Mouse (Mus musculus) forebrain, embryonic 10.5 days (tissue): ENCODE data around the gene Ceacam18. TPM values are rescaled to one million over a fixed set of nuclear protein-coding genes. Genes with fewer than 3 reads are reported as not detected.

Source experiments
- DNase-seq: peaks from one replicate; pipeline ENCODE4 v3.0.0-alpha.2; 2017; ENCODE audit warnings: low spot score; ENCODE audit errors: extremely low spot score
- H3K27ac ChIP-seq: fragments of 300-500 bp; sonication (generic); 2 replicates; pipeline ENCODE4 v1.5.1; 2016; ENCODE audit warnings: mild to moderate bottlenecking
- H3K27me3 ChIP-seq: fragments of 300-500 bp; sonication (generic); 2 replicates; pipeline ENCODE4 v1.6.1; 2016; ENCODE audit warnings: mild to moderate bottlenecking; ENCODE audit not compliant: poor library complexity, severe bottlenecking
- H3K36me3 ChIP-seq: fragments of 300-500 bp; sonication (generic); replicated peaks from 2 replicates; pipeline ENCODE4 v1.6.1; 2016; ENCODE audit warnings: mild to moderate bottlenecking, moderate library complexity
- H3K4me1 ChIP-seq: fragments of 300-500 bp; sonication (generic); 2 replicates; pipeline ENCODE4 v1.6.1; 2016
- H3K4me3 ChIP-seq: fragments of 300-500 bp; sonication (generic); 2 replicates; pipeline ENCODE4 v1.5.1; 2016; ENCODE audit warnings: mild to moderate bottlenecking, moderate library complexity
- H3K9me3 ChIP-seq: fragments of 300-500 bp; sonication (generic); 2 replicates; pipeline ENCODE4 v1.6.1; 2016; ENCODE audit warnings: mild to moderate bottlenecking, moderate library complexity
- WGBS: fragments of 180-500 bp; shearing (Covaris S2); methylation state at CpG from one replicate; pipeline ENCODE4 v1.1.7; 2016; 5-methylcytosine and 5-hydroxymethylcytosine counted together
- polyA plus RNA-seq: library from polyadenylated mRNA; unstranded; fragments of >200 nt; fragmentation: Nextera tagmentation; extraction: Ambion mirVana; gene quantifications from 2 replicates; pipeline ENCODE4 v1.2.1, GENCODE M21; 2016

The Ceacam18 gene
- polyA plus RNA-seq = not detected in 2 replicates

DNA sequence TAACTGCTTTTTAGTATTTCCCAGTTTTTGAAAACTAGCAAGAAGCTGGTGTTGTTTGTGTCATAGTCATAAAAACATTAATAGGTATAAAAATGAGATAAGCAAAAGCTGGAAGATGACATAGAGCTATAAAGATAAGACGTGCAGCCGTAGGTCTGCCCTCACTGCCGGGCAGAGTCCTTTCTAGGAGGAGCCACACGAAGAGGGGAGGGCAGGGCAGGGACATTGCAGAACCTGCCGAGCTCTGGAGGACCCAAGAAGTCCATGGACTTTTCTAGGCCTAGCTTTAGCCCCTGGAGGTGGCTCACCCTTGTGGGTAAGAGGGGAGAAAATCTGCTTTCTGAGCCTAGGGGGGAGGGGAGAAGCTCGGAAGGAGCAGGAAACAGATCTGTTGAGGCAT, at the start of gene Ceacam18:
TSS of gene Ceacam18 (plus strand) at position 208 of the 400 bp plus-strand sequence.
- H3K4me1 ChIP-seq = no peaks in the 10 kb centered on the region
- WGBS = 82% methylated on average over 6 of the region's 6 CpGs
- H3K4me3 ChIP-seq = no peak within 1 kb of the TSS
- H3K36me3 ChIP-seq = no peaks in the 10 kb centered on the region
- H3K27ac ChIP-seq = no peak within 1 kb of the TSS
- DNase-seq = no peak
- no peaks in the 10 kb centered on the region for H3K9me3 ChIP-seq
- H3K27me3 ChIP-seq = no peaks in the 10 kb centered on the region

DNA sequence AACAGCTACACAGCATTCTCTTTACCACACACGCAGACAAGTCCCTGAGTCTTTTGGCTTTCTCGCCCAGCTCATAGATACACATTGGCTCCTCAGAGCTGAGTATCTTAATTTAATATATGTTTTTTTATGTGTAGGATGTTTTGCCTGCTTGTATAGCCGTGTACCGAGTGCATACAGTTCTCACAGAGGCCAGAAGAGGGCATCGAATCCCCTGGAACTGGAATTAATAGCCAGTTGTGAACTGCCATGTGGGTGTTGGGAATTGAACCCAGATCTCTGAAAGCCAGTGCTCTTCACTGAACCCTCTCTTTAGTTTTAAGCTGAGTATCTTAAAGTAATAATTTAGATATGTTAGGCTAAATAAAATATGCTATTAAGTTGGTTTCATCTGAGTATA, 49.7 kb upstream of the Ceacam18 start:
- Histone ChIP-seq H3K27ac (no peak overlapping the region), H3K36me3 (peaks cover 67% of the 10 kb centered on the region), H3K9me3 (no peaks in the 10 kb centered on the region), H3K4me1 (peaks cover 18% of the 10 kb centered on the region), H3K27me3 (no peaks in the 10 kb centered on the region), H3K4me3 (no peak overlapping the region)
- DNase-seq = no peak
- WGBS = 91% methylated on average over 5 of the region's 5 CpGs

DNA sequence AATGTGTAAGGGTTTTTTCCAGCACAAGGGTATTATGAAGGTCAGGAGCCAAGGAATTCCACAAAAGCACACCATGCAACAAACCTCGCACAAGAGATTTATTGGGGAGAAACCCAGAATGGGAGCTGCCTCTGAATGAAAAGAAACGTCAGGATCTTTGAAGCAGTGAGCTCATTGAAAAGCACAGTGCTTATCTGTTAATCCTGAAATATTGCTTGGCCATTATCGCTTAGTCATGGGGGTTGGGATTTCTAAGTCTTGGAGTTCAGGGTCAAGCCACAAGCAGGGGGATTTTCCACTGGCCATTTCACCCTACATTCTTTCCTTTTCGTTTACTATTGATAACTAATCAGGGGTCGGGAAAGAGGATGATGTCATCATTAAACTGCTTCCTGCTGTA, 32.6 kb upstream of the Ceacam18 start:
- WGBS = 35% methylated on average over 5 of the region's 5 CpGs

DNA sequence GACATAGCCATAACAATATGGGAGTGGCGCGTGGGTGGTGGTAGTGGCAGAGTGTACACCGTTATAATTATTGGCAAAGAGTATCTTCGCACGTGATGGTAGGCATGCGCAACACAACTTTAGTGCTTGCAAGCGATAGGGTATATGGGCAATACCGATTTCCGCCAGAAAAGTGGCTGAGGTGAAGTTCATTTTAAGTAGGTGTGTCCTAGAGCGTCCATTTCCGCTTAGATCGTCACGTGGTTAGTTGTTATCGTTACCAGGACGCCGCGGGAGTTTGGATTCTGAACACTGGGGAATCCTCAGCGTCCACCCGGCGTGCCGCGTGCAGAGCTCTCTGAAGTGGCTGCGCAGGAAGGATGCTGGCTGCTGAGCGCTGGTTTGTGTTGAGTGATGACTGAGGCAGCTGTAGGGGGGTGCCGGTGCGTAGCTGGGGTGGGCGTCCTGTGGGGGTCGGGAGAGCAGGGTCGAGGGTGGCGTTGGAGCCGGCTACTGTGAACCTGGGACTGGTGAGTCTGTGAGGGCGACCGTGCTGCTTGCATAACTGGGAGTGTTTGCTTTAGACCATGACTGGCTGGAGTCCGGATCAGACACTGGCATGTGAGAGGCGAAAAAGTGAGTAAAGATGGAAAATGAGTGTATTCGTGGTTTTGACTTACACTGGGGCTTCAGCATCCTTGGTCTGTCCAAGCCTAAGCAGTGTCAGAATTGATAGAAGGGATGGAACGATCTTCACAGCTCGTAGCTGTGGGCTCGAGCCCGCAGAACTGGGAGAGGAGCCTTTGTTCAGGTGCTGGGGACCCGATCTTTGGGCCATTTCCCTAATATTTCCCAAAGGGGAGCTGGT, 27.4 kb upstream of the Ceacam18 start, which contains the start of gene Zfp819:
TSS of gene Zfp819 (plus strand) at position 274 of the 847 bp plus-strand sequence.
- Histone ChIP-seq H3K36me3 (no peaks in the 10 kb centered on the region), H3K27me3 (no peaks in the 10 kb centered on the region), H3K4me1 (peaks cover 27% of the 10 kb centered on the region), H3K27ac (peak within 1 kb of the TSS; percentile 73), H3K9me3 (no peaks in the 10 kb centered on the region), H3K4me3 (peak within 1 kb of the TSS; percentile 66)
- 17% methylated on average over 41 of the region's 41 CpGs for WGBS
- DNase-seq = peak; percentile 75

More for the DNA sequence above, 32.6 kb upstream of the Ceacam18 start:
- H3K4me1 ChIP-seq = peaks cover 28% of the 10 kb centered on the region
- DNase-seq = no peak
- no peaks in the 10 kb centered on the region for H3K27me3 ChIP-seq
- no peak overlapping the region for H3K4me3 ChIP-seq
- H3K36me3 ChIP-seq = no peaks in the 10 kb centered on the region
- H3K27ac ChIP-seq = peak overlapping the region; percentile 54; the same call in 1 of the 2 replicates
- H3K9me3 ChIP-seq = no peaks in the 10 kb centered on the region

DNA sequence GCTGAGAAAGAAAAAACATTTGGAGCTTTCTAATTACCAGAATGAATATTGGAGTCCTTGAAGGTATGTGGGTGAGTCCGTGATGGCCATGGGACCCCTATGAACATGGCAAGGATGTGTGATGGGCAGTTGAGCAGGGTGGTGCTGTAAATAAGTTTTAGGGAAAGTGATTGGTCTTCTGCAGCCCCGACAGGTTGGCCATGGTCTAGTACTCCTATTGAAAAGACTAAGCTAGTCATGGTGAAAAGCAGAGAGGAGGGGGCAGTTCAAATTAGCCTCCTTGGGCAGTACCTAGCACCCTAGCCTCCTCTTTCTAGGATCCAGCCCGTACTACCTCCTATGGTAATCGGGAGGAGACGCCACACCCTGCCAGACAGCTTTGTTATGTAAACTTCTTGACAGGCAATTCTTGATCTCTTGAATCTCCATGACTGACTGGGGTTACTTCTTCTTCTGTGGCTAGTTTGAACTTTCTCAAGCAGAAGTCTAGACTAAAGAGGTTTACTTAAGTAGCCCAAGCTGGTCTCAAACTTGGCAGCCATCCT, 26.7 kb upstream of the Ceacam18 start:
- no peaks in the 10 kb centered on the region for H3K9me3 ChIP-seq
- no peak for DNase-seq
- H3K4me1 ChIP-seq = peaks cover 20% of the 10 kb centered on the region
- no peaks in the 10 kb centered on the region for H3K36me3 ChIP-seq
- H3K27me3 ChIP-seq = no peaks in the 10 kb centered on the region
- 59% methylated on average over 5 of the region's 5 CpGs for WGBS
- H3K4me3 ChIP-seq = peak overlapping the region; percentile 66
- H3K27ac ChIP-seq = no peak overlapping the region

DNA sequence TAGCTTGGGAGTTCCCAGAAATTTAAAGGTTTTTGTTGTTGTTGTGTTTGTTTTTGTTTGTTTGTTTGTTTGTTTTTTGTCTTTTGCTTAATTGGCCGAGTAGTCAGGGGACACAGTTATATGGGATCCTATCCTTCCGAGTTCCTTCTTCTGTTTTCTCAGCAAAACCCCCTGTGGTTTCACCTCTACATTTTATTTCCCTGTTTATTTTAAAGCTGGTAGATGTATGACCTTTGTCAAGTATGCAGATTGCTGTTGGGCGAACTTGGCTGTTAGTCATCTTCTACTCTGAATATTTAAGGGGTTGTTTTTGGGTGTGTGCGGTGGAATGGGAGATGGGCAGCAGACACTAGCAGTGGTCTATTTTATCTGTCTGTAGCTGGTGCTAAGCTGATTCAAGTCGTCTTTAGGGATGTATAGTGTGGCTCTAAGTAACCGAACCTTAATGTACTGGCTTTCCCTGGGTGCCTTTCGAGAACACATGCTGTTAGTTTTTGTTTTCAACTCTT, 26.1 kb upstream of the Ceacam18 start:
- WGBS = 83% methylated on average over 7 of the region's 7 CpGs
- no peak for DNase-seq

DNA sequence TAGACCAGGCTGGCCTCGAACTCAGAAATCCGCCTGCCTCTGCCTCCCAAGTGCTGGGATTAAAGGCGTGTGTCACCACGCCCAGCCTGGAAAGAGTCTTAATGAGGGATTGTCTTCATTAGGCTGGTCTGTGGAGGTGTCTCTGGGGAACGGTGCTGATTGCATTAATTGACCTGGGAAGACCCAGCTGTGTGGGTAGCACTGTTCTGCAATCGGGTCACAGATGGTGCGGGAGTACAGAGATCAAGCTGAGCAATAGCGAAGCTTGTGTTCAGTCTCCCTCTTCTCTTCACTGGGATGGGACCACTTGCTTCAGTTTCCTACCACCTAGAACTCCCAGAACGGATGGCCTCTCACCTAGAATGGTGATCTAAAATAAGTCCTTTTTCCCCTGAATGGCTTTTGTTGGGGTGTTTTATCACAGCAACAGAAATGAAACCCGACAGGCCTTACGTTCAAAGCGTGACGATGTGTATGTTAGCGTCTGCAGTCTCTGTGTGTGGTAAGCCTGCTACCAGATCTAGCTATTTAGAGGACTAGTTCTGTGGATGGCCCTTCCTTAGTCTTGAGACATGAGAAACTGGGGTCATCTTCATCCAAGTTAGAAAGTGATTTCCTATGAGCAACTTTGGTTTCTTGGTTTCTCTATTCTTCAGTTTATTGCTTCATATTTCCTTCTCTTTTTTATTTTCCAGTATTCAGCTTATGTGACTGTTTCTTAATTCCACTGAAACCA, 20.5 kb upstream of the Ceacam18 start:
- Histone ChIP-seq H3K36me3 (0 out of 2 replicates have a peak, but pooled peaks cover 6% of the 10 kb centered on the region), H3K4me1 (no peaks in the 10 kb centered on the region), H3K27me3 (no peaks in the 10 kb centered on the region), H3K27ac (no peak overlapping the region), H3K4me3 (no peak overlapping the region), H3K9me3 (no peaks in the 10 kb centered on the region)
- 93% methylated on average over 14 of the region's 14 CpGs for WGBS
- DNase-seq = no peak

More for the DNA sequence above, 26.1 kb upstream of the Ceacam18 start:
- no peak overlapping the region for H3K27ac ChIP-seq
- no peaks in the 10 kb centered on the region for H3K27me3 ChIP-seq
- H3K4me1 ChIP-seq = peaks cover 16% of the 10 kb centered on the region
- no peaks in the 10 kb centered on the region for H3K9me3 ChIP-seq
- no peak overlapping the region for H3K4me3 ChIP-seq
- no peaks in the 10 kb centered on the region for H3K36me3 ChIP-seq

DNA sequence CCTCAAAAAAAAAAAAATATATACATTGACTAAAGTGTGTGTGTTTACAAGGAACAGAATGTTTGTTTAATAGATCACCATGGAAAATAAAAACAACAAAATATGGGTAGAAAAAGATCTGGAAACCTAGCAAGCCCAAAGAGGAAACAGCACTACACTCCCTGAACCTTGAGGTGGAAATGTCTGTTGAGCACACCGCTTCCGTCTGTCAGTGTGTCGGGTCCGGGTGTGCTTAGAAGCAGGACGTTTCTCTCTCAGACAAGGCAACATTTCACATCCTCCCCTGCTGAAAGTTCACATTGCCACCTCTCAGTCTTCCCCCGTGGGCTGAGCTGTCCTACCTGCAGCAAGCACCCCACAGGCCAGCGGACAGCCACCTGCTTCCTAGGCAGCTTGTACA, 11.6 kb upstream of the Ceacam18 start:
- Histone ChIP-seq H3K4me3 (no peak overlapping the region), H3K9me3 (no peaks in the 10 kb centered on the region), H3K36me3 (no peaks in the 10 kb centered on the region), H3K27me3 (no peaks in the 10 kb centered on the region), H3K4me1 (peaks cover 6% of the 10 kb centered on the region), H3K27ac (no peak overlapping the region)
- WGBS = 80% methylated on average over 7 of the region's 7 CpGs
- DNase-seq = no peak

DNA sequence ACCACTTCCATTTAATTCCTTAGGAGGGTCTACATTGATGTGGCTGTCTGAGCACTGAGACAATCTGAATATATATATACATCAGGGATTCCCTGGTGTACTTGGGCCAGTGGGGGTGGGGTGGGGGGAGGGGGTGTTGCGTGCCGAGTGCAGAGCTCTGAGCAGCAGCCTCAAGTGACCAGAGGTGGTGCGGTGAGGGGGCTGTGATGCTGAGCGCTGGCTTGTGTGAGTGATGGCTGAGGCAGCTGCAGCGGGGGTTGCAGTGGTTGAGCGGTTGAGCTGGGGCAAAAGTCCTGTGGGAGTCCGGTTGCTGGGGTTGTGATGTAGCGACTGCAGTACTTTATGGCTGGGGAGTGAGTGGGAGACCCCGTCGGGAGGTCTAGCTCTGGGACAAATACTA, 10.7 kb upstream of the Ceacam18 start:
- Histone ChIP-seq H3K27me3 (no peaks in the 10 kb centered on the region), H3K27ac (no peak overlapping the region), H3K4me1 (peaks cover 6% of the 10 kb centered on the region), H3K9me3 (no peaks in the 10 kb centered on the region), H3K36me3 (no peaks in the 10 kb centered on the region), H3K4me3 (no peak overlapping the region)
- peak; percentile 16 for DNase-seq
- WGBS = 18% methylated on average over 10 of the region's 10 CpGs

DNA sequence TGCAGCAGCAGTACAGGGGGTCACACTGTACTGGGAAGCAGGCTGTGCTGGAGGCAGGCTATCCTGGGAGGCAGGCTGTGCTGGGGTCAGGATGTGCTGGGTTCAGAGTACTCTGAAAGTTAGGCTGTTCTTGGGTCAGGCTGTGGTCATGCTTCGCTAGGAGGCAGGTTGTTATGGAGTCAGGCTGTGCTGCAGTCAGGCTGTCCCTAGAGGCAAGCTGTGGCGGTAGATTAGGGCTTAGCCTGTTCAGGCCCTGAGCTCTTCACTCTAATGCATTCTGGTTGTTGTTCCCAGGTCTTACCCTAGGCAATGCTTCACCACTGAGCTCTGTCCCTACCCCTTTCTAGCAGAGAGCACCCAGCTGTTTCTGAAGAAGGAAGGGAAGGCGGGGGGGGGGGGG, 9.4 kb upstream of the Ceacam18 start:
- WGBS = 51% methylated on average over 3 of the region's 3 CpGs
- no peak overlapping the region for H3K4me3 ChIP-seq
- no peaks in the 10 kb centered on the region for H3K27me3 ChIP-seq
- no peak for DNase-seq
- H3K9me3 ChIP-seq = no peaks in the 10 kb centered on the region
- peaks cover 6% of the 10 kb centered on the region for H3K4me1 ChIP-seq
- no peak overlapping the region for H3K27ac ChIP-seq
- H3K36me3 ChIP-seq = no peaks in the 10 kb centered on the region

DNA sequence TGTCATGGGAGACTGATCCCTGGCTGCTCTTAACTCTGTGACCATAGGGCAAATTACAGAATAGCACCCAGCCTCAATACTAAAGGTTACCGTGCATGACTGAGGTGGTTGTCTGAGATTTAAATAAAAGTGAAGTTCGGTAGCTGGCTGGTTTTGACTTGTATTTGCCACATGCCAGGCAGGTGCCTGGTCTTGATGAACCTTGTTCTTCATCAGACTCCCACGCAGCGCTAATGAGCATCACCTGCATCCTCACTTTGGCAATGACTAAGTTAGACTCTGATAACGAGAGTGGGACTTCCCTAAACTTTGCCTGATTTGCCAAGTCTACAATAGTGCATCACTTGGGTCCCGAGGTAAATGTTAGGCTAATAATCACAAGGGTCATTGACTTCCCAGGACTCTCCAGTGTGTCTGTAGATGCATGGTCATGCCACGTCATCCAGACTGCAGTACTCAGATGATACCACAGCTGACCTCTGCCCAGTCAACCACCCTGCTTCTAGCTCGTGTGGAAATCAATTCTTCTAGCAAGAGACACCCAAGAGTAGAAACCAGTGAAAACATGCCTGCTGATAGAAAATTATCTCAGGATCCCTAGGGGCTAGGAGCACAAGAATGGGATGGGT, 8.6 kb upstream of the Ceacam18 start:
- WGBS = 86% methylated on average over 8 of the region's 8 CpGs
- H3K36me3 ChIP-seq = no peaks in the 10 kb centered on the region
- H3K27me3 ChIP-seq = no peaks in the 10 kb centered on the region
- H3K4me3 ChIP-seq = no peak overlapping the region
- peaks cover 6% of the 10 kb centered on the region for H3K4me1 ChIP-seq
- DNase-seq = no peak
- H3K9me3 ChIP-seq = no peaks in the 10 kb centered on the region
- no peak overlapping the region for H3K27ac ChIP-seq

DNA sequence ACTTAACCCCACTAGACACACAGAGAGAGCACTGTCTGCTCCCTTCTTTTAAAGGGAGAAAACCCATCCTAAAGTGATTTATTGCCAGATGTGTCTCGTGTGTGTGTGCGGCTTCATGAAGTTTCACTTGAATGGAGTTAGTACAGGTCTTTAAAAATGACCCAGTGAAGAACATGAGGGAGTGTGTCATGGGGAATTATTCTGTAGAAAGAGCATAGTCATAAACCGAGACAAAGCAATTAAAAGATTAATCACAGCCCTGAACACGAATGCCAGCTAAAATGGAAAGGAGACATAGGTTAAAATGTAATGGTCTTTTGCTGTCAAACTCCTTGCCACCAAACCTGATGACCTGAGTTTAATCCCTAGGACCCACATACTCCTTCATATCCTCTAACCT, 567 bp upstream of the Ceacam18 start:
- WGBS = 80% methylated on average over 4 of the region's 4 CpGs
- Histone ChIP-seq H3K36me3 (no peaks in the 10 kb centered on the region), H3K9me3 (no peaks in the 10 kb centered on the region), H3K4me1 (no peaks in the 10 kb centered on the region), H3K27ac (no peak overlapping the region), H3K27me3 (no peaks in the 10 kb centered on the region), H3K4me3 (no peak overlapping the region)
- no peak for DNase-seq
